Mouse (Mus musculus): Measurements from ENCODE around the gene Hoxd10. TPM values are rescaled to one million over a fixed set of nuclear protein-coding genes. Genes with fewer than 3 reads are reported as not detected.

The Hoxd10 gene
- polyA plus RNA-seq, 1 experiment from 2014 or later = not detected

DNA sequence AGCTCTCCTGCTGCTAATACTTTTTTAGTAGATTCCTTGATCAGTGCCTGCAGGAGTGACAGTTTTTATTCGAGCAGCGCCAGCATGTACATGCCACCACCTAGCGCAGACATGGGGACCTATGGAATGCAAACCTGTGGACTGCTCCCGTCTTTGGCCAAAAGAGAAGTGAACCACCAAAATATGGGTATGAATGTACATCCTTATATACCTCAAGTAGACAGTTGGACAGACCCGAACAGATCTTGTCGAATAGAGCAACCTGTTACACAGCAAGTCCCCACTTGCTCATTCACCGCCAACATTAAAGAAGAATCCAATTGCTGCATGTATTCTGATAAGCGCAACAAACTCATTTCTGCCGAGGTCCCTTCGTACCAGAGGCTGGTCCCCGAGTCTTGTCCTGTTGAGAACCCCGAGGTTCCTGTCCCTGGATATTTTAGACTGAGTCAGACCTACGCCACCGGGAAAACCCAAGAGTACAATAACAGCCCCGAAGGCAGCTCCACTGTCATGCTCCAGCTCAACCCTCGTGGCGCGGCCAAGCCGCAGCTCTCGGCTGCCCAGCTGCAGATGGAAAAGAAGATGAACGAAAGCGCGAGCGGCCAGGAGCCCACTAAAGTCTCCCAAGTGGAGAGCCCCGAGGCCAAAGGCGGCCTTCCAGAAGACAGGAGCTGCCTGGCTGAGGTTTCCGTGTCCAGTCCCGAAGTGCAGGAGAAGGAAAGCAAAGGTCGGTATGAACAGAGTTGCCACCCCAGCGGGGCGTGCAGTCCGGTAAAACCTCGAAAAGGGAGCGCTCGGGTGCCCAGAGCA is 477 bp downstream of the Hoxd10 start:
- no peak for ATAC-seq (ENCODE audit: low FRiP score, low TSS enrichment)
- peaks cover 96% of the 10 kb centered on the region for H3K27me3 ChIP-seq (ENCODE audit: control insufficient read depth, insufficient read depth, low read length)
- WGBS = 4% methylated on average over 35 of the region's 35 CpGs

DNA sequence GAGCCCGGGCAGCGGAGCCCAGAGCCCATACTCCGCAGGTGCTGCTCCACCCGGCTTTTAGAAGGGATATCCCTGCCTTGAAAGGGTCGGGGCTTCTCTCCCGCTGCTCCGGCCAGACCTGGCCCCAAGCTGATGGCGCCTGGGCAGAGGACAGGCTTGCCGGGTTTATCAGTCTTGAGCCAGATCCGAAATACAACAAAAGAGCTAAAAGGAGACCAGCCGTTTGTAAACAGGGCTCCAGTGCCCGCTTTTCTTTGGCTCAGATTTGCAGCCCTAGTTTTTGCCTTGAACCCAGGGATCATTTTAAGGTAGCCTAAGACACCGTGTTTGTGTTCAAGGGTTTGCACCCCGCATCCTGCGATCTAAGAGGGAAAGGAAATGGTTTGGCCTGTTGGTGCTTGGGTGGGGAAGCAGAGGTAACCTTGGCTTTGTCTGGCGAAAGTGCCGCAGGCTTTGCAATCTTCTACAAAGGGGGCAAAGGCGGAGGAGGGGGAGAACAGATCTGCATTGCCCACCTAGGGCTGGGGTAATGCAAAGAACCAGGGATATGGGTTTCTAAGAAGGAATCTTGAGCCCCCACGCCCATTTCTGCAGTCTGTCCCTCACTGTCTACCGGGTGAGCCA is 1.2 kb downstream of the Hoxd10 start:
- under 1% methylated on average over 20 of the region's 20 CpGs for WGBS
- ATAC-seq (ENCODE audit: low FRiP score, low TSS enrichment) (no peak), DNase-seq (no peak)
- Histone ChIP-seq H3K4me3 (replicated peaks; ENCODE audit: low read depth, low read length) (no peak overlapping the region), H3K27me3 (ENCODE audit: control insufficient read depth, insufficient read depth, low read length) (peaks cover 96% of the 10 kb centered on the region), H3K4me1 (ENCODE audit: control insufficient read depth, insufficient read depth, low read length) (no peaks in the 10 kb centered on the region), H3K4me2 (ENCODE audit: low read length) (no peak overlapping the region), H3K27ac (replicated peaks; ENCODE audit: low read depth, low read length) (no peak overlapping the region), H3K9me3 (ENCODE audit: control insufficient read depth, low read length) (no peaks in the 10 kb centered on the region; the same call in 1 of the 2 replicates), H3K36me3 (ENCODE audit: control insufficient read depth, insufficient read depth, low read length) (no peaks in the 10 kb centered on the region), H3K9ac (replicated peaks; ENCODE audit: low read length) (no peak overlapping the region)

More for the DNA sequence above, 477 bp downstream of the Hoxd10 start:
- H3K4me1 ChIP-seq (ENCODE audit: control insufficient read depth, insufficient read depth, low read length) = no peaks in the 10 kb centered on the region
- H3K27ac ChIP-seq (replicated peaks; ENCODE audit: low read depth, low read length) = no peak overlapping the region
- H3K36me3 ChIP-seq (ENCODE audit: control insufficient read depth, insufficient read depth, low read length) = no peaks in the 10 kb centered on the region
- H3K4me2 ChIP-seq (ENCODE audit: low read length) = no peak overlapping the region
- H3K9me3 ChIP-seq (ENCODE audit: control insufficient read depth, low read length) = no peaks in the 10 kb centered on the region; the same call in 1 of the 2 replicates
- H3K4me3 ChIP-seq (replicated peaks; ENCODE audit: low read depth, low read length) = no peak overlapping the region
- no peak for DNase-seq
- H3K9ac ChIP-seq (replicated peaks; ENCODE audit: low read length) = no peak overlapping the region

- no peak for DNase-seq
- Histone ChIP-seq H3K4me3 (replicated peaks; ENCODE audit: low read depth, low read length) (no peak overlapping the region), H3K27ac (replicated peaks; ENCODE audit: low read depth, low read length) (no peak overlapping the region), H3K9ac (replicated peaks; ENCODE audit: low read length) (no peak overlapping the region), H3K27me3 (ENCODE audit: control insufficient read depth, insufficient read depth, low read length) (peaks cover 96% of the 10 kb centered on the region), H3K4me2 (ENCODE audit: low read length) (no peak overlapping the region), H3K36me3 (ENCODE audit: control insufficient read depth, insufficient read depth, low read length) (no peaks in the 10 kb centered on the region), H3K4me1 (ENCODE audit: control insufficient read depth, insufficient read depth, low read length) (no peaks in the 10 kb centered on the region), H3K9me3 (ENCODE audit: control insufficient read depth, low read length) (no peaks in the 10 kb centered on the region; the same call in 1 of the 2 replicates)
- WGBS = 8% methylated on average over 4 of the region's 4 CpGs
- no peak for ATAC-seq (ENCODE audit: low FRiP score, low TSS enrichment)
Measured at GRCm38 (mm10) chr2:74693432-74693827, 1.7 kb downstream of the Hoxd10 start.

- DNase-seq (no peak), ATAC-seq (ENCODE audit: low FRiP score, low TSS enrichment) (no peak)
- H3K4me1 ChIP-seq (ENCODE audit: control insufficient read depth, insufficient read depth, low read length) = no peaks in the 10 kb centered on the region
- WGBS = 2% methylated on average over 16 of the region's 16 CpGs
- H3K9me3 ChIP-seq (ENCODE audit: control insufficient read depth, low read length) = no peaks in the 10 kb centered on the region; the same call in 1 of the 2 replicates
- H3K4me3 ChIP-seq (replicated peaks; ENCODE audit: low read depth, low read length) = no peak overlapping the region
- no peak overlapping the region for H3K27ac ChIP-seq (replicated peaks; ENCODE audit: low read depth, low read length)
- H3K4me2 ChIP-seq (ENCODE audit: low read length) = no peak overlapping the region
- H3K9ac ChIP-seq (replicated peaks; ENCODE audit: low read length) = no peak overlapping the region
- no peaks in the 10 kb centered on the region for H3K36me3 ChIP-seq (ENCODE audit: control insufficient read depth, insufficient read depth, low read length)
- H3K27me3 ChIP-seq (ENCODE audit: control insufficient read depth, insufficient read depth, low read length) = peaks cover 96% of the 10 kb centered on the region
Measured at GRCm38 (mm10) chr2:74694066-74694465, 2.3 kb downstream of the Hoxd10 start.

GRCm38 (mm10) chr2:74695383-74695782 is 3.7 kb downstream of the Hoxd10 start:
- Histone ChIP-seq H3K4me1 (ENCODE audit: control insufficient read depth, insufficient read depth, low read length) (no peaks in the 10 kb centered on the region), H3K4me3 (replicated peaks; ENCODE audit: low read depth, low read length) (no peak overlapping the region), H3K27me3 (ENCODE audit: control insufficient read depth, insufficient read depth, low read length) (peaks cover 97% of the 10 kb centered on the region), H3K36me3 (ENCODE audit: control insufficient read depth, insufficient read depth, low read length) (no peaks in the 10 kb centered on the region), H3K27ac (replicated peaks; ENCODE audit: low read depth, low read length) (no peak overlapping the region), H3K9ac (replicated peaks; ENCODE audit: low read length) (no peak overlapping the region), H3K4me2 (ENCODE audit: low read length) (no peak overlapping the region), H3K9me3 (ENCODE audit: control insufficient read depth, low read length) (no peaks in the 10 kb centered on the region; the same call in 1 of the 2 replicates)
- WGBS = 7% methylated on average over 1 of the region's 1 CpGs
- ATAC-seq (ENCODE audit: low FRiP score, low TSS enrichment) (no peak), DNase-seq (no peak)

GRCm38 (mm10) chr2:74695813-74696430 is 4.2 kb downstream of the Hoxd10 start:
- WGBS = 2% methylated on average over 7 of the region's 7 CpGs
- Histone ChIP-seq H3K27ac (replicated peaks; ENCODE audit: low read depth, low read length) (no peak overlapping the region), H3K27me3 (ENCODE audit: control insufficient read depth, insufficient read depth, low read length) (peaks cover 100% of the 10 kb centered on the region), H3K4me3 (replicated peaks; ENCODE audit: low read depth, low read length) (no peak overlapping the region), H3K9me3 (ENCODE audit: control insufficient read depth, low read length) (no peaks in the 10 kb centered on the region; the same call in 1 of the 2 replicates), H3K36me3 (ENCODE audit: control insufficient read depth, insufficient read depth, low read length) (no peaks in the 10 kb centered on the region), H3K4me1 (ENCODE audit: control insufficient read depth, insufficient read depth, low read length) (no peaks in the 10 kb centered on the region), H3K9ac (replicated peaks; ENCODE audit: low read length) (no peak overlapping the region), H3K4me2 (ENCODE audit: low read length) (no peak overlapping the region)
- ATAC-seq (ENCODE audit: low FRiP score, low TSS enrichment) = no peak
- DNase-seq = no peak

GRCm38 (mm10) chr2:74696442-74697335 is 5.0 kb downstream of the Hoxd10 start:
- peaks cover 100% of the 10 kb centered on the region for H3K27me3 ChIP-seq (ENCODE audit: control insufficient read depth, insufficient read depth, low read length)
- H3K4me1 ChIP-seq (ENCODE audit: control insufficient read depth, insufficient read depth, low read length) = no peaks in the 10 kb centered on the region
- H3K4me2 ChIP-seq (ENCODE audit: low read length) = no peak overlapping the region
- H3K36me3 ChIP-seq (ENCODE audit: control insufficient read depth, insufficient read depth, low read length) = no peaks in the 10 kb centered on the region
- H3K9me3 ChIP-seq (ENCODE audit: control insufficient read depth, low read length) = no peaks in the 10 kb centered on the region
- DNase-seq (no peak), ATAC-seq (ENCODE audit: low FRiP score, low TSS enrichment) (no peak)
- H3K9ac ChIP-seq (replicated peaks; ENCODE audit: low read length) = no peak overlapping the region
- H3K4me3 ChIP-seq (replicated peaks; ENCODE audit: low read depth, low read length) = no peak overlapping the region
- no peak overlapping the region for H3K27ac ChIP-seq (replicated peaks; ENCODE audit: low read depth, low read length)
- WGBS = under 1% methylated on average over 34 of the region's 34 CpGs

DNA sequence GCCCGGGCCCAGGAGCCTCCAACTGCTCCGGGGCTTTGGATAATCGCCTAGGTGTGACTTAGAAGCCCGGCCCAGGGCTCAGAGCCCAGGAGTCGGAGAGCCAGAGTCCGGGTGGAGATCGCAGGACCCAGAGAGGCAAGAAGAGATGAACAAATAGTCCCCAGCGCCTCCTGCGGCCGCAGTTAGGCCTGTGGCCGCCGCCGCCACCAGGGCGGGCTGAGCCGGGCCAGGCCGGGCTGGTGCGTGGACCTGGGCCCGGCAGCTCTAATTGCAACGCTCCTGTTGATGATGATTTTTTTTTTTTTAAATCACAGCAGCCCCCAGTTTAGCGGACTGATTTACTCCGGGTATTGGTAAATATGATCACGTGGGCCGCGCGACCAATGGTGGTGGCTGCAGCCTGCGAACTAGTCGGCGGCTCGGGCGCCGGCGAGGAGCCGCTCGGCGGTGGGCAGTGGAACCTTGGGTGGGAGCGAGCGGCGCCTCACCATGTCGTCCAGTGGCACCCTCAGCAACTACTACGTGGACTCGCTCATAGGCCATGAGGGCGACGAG is 5.9 kb downstream of the Hoxd10 start, which contains the start of gene Hoxd9:
Hoxd9 (plus strand) TSS at position 161 of the 555 bp plus-strand sequence.
- H3K36me3 ChIP-seq (ENCODE audit: control insufficient read depth, insufficient read depth, low read length) = no peaks in the 10 kb centered on the region
- H3K4me3 ChIP-seq (replicated peaks; ENCODE audit: low read depth, low read length) = peak within 1 kb of the TSS; percentile 25
- DNase-seq (no peak), ATAC-seq (ENCODE audit: low FRiP score, low TSS enrichment) (peak; percentile 17; the same call in 1 of the 2 replicates)
- no peaks in the 10 kb centered on the region for H3K9me3 ChIP-seq (ENCODE audit: control insufficient read depth, low read length)
- no peak within 1 kb of the TSS for H3K27ac ChIP-seq (replicated peaks; ENCODE audit: low read depth, low read length)
- peak within 1 kb of the TSS; percentile 47 for H3K4me2 ChIP-seq (ENCODE audit: low read length)
- under 1% methylated on average over 43 of the region's 43 CpGs for WGBS
- H3K9ac ChIP-seq (replicated peaks; ENCODE audit: low read length) = no peak within 1 kb of the TSS
- H3K27me3 ChIP-seq (ENCODE audit: control insufficient read depth, insufficient read depth, low read length) = peaks cover 99% of the 10 kb centered on the region
- no peaks in the 10 kb centered on the region for H3K4me1 ChIP-seq (ENCODE audit: control insufficient read depth, insufficient read depth, low read length)

Data from midbrain, embryonic 14.5 days (tissue).